Mouse (Mus musculus) cerebellum, postnatal 14 days (tissue): ENCODE data around the gene Foxn3.

Experiments
- DNase-seq, 2 experiments: peaks; one replicate each; pipeline ENCODE4 v3.0.0; 2021; ENCODE audit warnings: mixed read lengths in 2 of 2

Foxn3 gene

GRCm38 (mm10) chr12:99280826-99281225, 282.6 kb downstream of the Foxn3 start:
- DNase-seq, result no peak

- no peak for DNase-seq
Observed at GRCm38 (mm10) chr12:99280291-99280690, 283.1 kb downstream of the Foxn3 start.

GRCm38 (mm10) chr12:99279426-99279825, 284.0 kb downstream of the Foxn3 start:
- DNase-seq, result no peak

GRCm38 (mm10) chr12:99274589-99274988, 288.8 kb downstream of the Foxn3 start:
- no peak for DNase-seq

GRCm38 (mm10) chr12:99269396-99269795, 294.0 kb downstream of the Foxn3 start:
- no peak for DNase-seq

- DNase-seq, result no peak
Observed at GRCm38 (mm10) chr12:99268954-99269353, 294.4 kb downstream of the Foxn3 start.

DNA sequence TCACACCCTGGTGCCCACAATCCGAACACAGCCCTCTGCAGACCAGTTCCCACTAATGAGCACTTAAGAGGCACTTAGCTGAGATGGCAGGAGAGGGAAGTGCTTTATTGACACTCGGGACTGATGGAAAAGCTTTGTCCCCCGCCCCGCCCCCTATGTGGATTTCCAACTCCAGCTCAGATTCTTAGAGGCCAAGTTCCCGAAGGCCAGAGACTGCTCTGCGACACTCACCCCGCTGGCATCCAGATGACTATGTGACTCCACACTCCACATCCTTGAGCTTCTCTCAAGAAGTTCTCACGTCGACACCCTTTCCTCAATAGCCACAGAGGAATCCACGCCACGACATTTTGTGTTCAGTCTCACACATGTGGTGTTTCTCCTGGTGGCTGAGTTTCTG, 295.6 kb downstream of the Foxn3 start:
- no peak for DNase-seq

GRCm38 (mm10) chr12:99266434-99266833, 296.9 kb downstream of the Foxn3 start:
- DNase-seq, result no peak

GRCm38 (mm10) chr12:99265777-99266176, 297.6 kb downstream of the Foxn3 start:
- DNase-seq, result no peak

DNA sequence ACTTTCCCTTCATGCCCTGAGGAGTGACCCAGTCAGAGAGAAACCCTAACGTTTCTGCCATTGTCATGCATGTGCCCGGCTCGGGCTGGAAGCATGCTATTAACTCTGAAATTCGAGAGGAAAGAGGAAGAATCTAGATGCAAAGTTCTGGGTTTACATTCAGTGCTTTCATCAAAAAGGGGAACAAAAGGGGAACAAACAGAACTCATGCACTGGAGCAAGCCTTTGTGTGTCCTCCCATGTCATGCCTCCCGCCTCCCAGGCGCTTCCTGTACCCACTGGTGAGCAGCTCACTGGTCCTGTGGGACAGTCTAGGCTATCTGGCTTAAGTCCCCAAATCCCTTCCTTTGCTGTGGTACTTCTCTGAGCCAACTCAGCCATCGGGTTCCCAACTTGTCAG, 299.0 kb downstream of the Foxn3 start:
- no peak for DNase-seq

DNA sequence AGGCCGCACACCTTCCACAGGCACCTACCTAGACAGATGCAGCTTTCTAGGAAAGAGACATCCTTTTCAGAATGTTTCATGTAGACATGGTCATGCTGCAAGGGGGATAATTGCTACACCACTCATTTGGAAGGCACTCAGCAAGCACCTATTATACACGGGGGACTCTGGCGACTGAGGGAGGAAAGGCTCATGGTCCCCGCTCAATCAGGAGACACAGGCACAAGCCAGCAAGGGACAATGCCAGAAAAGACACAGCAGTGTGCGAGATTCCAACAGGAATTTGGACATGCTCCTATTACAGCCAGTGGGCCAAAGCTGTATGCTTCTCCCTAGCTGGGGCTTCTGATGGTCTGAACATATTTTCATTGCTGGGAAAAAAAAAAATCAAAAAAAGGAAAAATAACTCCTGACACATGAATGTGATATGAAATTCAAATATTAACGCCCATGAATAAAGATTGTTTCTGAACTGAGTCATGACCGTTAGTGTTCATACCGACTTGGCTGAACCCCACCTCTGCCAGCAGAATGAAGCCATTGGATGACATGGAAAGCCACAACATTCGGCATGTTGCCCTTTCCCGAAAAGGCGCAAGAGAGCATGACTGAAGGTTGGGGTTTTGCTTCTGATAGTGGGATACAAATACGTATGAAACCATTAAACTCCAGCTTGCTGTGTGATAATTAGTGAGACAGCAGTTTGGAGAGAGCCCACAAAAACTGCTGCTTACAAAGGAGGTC, 299.6 kb downstream of the Foxn3 start:
- peak; percentile 39 to 65 for DNase-seq

DNA sequence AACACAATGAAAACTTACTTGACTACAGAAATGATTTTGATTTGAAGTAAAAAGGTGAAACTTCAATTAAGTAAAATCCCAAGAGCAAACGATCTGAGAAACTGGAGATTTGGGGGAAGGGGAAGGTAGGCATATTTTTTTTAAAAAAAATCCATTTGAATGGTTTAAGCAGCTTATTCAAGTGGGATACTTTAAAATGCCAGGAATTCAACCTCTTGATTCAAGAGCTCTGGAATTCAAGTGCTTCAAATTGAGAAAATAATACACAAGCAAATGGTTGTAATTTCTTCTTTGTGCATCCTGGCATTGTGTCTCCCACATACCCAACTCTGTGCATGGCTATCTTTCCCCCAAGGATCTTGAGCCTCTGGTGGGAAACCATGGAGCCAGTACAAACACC, 300.5 kb downstream of the Foxn3 start:
- DNase-seq, result no peak

DNA sequence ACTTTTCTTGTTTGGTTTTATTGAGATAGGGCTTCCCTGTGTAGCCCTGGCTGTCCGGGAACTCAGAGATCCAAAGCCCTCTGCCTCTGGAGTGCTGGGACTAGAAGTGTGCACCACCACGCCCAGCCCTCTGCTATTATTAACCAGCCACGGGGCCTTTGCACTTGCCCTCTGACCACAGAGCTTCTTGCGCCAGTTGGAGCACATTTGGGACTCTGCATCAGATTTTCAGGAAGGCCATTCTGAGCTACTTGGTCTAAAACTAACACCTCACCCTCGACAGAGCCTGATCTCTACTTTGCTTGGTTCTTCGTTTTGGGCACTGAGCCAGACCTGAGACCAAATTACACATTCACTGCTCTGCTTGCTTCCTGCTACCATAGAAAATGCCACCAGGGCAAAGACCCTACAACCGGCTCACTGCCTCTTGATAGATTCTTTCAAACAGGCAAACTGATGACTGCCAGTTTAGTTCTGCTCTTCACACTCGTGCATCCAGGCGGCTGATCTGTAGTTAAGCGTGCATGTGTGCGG, 301.2 kb downstream of the Foxn3 start:
- DNase-seq, result no peak

GRCm38 (mm10) chr12:99260171-99260570, 303.2 kb downstream of the Foxn3 start:
- DNase-seq, result no peak

GRCm38 (mm10) chr12:99257570-99257969, 305.8 kb downstream of the Foxn3 start:
- no peak for DNase-seq

DNA sequence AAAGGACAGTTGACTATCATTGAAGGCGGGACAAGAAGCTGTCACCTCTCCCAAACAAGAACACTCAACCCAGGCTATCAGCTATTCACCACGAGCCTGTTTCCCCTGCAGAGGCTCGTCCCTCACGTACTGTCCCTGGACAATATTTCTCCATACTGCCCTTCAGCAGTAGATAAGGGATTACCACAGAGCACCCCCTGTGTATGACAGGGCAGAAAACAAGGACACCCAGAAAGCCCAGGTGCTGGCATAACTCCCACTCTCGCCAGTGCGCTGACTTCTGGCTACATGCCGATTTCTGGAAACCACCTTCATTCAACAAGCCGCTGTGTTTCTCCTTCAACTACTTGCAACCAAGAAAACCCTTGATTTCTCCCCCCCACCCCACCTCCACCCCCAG, 306.4 kb downstream of the Foxn3 start:
- DNase-seq, result peak in 1 of 2 experiments; percentile 46

DNA sequence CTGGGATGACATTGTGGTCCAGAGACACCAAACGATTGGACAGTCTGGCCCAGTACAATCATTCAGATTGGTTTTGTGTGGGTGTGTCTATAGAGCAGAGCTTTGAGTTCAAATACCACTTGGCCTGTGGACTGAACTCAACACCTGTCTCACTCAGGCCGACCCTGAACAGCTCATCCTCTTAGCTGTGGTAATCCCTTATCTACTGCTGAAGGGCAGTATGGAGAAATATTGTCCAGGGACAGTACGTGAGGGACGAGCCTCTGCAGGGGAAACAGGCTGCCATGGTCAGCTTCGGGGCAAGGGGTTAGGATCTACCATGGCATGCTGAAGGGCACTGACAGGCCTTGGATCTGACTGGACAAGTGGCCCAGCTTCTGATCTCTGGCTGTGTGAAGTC, 306.9 kb downstream of the Foxn3 start:
- DNase-seq, result no peak

- DNase-seq, result no peak
Observed at GRCm38 (mm10) chr12:99254436-99254835, 308.9 kb downstream of the Foxn3 start.

GRCm38 (mm10) chr12:99253562-99253961, 309.8 kb downstream of the Foxn3 start:
- no peak for DNase-seq

DNA sequence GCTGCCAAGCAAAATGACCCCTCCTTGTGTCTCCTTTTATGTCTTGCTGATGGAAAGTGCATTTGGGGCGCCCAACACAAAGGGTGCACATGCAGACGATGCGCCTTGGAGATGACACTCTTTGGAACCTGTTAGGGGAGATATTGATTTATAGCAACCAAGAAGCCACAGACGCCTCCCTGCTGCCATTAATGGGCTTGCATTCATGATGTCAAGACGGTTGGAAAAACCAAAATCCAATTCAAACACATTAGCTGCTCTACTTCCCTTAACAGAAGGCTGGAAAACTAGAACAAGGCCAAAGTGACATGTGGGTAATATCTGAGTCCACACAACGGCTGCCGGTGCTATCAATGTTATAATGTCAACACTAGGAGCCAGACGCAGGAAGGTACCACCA, 314.8 kb downstream of the Foxn3 start:
- DNase-seq, result no peak

DNA sequence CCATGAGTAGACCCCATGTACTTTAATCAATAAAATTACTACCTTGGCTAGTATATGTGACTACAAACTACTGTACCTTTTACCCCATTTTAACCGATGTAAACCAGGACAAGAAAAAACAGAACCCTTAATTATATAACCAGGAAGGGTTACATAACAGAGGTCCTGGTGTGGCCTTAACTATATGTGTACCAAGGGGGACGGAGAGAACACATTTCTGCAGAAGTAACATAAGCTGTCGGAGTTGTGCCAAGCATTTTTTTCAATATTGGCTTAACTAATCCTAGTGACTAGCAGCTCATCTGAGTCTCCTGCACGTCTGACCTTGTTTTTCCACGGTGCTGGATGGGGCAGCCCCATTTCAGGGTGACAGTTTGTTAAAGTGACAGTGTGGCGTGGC, 315.4 kb downstream of the Foxn3 start:
- no peak for DNase-seq

DNA sequence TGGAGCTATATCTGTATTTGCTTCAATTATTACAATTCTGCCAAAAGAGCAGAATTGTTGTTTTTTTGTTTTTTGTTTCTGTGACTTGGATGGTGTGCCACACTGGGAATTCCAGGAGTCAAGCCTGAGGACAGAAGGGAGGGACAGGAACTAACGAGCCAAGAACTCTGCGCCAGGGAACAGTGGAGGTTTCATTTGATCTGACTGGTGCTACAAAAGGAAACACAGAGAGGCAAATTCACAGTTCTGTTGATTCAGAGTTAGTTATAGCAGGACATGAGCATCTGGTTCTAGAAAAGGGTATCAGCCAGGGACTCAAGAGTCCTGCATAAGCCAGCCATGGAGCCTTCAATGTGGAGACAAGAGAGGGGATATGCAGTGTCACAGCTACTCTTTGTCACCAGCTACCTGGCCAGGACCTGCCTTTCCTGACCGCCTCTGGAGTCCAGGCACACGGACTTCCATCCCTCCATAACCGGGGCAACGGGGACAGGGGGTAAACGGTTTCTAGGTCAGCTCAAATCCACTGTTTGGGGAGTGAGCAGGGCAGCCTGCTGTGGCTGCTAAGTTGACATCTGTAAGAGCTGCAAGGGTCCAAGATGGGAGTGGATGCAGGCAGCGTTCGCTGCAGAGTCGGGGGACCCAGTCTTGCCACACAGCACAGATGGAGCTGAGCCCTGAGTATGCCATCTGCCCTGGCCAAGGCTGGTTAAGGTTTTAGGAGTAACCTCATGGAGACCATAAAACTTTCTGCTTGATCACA, 316.2 kb downstream of the Foxn3 start:
- peak; percentile 44 to 58 for DNase-seq

DNA sequence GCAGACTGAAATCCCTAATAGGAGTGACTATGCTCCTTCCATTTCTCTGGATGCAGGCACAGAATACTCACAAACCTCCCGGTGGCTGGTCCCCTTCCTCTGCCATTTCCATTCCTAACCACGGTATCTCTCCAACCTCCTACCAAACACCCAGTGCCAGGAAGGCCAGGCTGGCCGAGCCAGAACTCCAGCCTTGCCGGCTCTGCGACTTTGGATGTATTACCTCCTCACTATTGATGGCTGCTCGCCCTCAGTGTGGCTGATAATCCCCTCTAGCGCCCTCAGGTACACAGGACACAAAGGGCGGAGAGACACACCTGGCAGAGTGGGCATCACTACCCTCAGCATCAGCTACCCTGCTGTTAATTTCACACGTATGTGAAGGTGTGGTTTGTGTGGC, 318.7 kb downstream of the Foxn3 start:
- DNase-seq, result peak; percentile 44 to 51

DNA sequence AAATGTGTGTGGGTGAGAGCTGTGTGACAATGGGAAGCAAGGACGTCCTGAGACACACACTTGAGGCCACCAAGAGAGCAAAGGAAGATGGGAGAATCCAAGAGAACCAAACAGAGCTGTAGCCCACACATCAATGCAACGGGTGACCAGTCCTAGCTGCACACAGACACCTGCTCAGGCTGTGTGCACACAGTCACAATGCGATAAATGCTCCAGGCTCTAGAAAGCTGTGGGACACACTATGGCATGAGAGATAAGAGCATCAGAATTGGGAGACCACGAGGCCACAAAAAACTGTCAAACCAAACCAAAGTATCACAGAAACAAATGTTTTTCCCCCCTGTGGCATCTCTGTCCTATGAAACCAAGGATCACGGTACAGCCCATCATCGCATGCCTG, 319.1 kb downstream of the Foxn3 start:
- DNase-seq, result no peak
